Mouse (Mus musculus) MEL (cell line): ENCODE results near the gene Tob2.

Experiments used
- CTCF ChIP-seq, 3 experiments: IDR thresholded peaks in 2 of 3; conservative IDR thresholded peaks in 1 of 3; 2 replicates each; pipeline ENCODE4 v1.5.1; 2011 to 2012; ENCODE audit warnings: low read length in 3 of 3, low read depth in 2 of 3, mild to moderate bottlenecking in 2 of 3, improper control_type of control experiment in 1 of 3, inconsistent platforms in 1 of 3, mixed read lengths in 1 of 3, moderate library complexity in 1 of 3; ENCODE audit not compliant: control insufficient read depth in 1 of 3, insufficient read depth in 1 of 3, poor library complexity in 1 of 3, severe bottlenecking in 1 of 3
- E2F4 ChIP-seq: IDR thresholded peaks from 2 replicates; pipeline ENCODE4 v1.6.1; 2011; ENCODE audit warnings: low read depth, low read length, improper control_type of control experiment, borderline replicate concordance
- EP300 ChIP-seq, 2 experiments: IDR thresholded peaks; 2 replicates each; pipeline ENCODE4 v1.6.1; 2011; ENCODE audit warnings: improper control_type of control experiment in 2 of 2, low read length in 2 of 2, low read depth in 1 of 2, mild to moderate bottlenecking in 1 of 2
- GABPA ChIP-seq: IDR thresholded peaks from 2 replicates; pipeline ENCODE4 v1.6.1; 2012; ENCODE audit warnings: low read depth, mild to moderate bottlenecking, inconsistent platforms, low read length, improper control_type of control experiment, moderate library complexity
- JUND ChIP-seq: IDR thresholded peaks from 2 replicates; pipeline ENCODE4 v1.6.1; 2011; ENCODE audit warnings: low read depth, mild to moderate bottlenecking, improper control_type of control experiment, low read length
- KAT2A ChIP-seq: conservative IDR thresholded peaks from 2 replicates; pipeline ENCODE4 v1.6.1; 2012; ENCODE audit warnings: low read depth, low read length, improper control_type of control experiment, inconsistent platforms
- MXI1 ChIP-seq: IDR thresholded peaks from 2 replicates; pipeline ENCODE4 v1.6.1; 2011; ENCODE audit warnings: mild to moderate bottlenecking, low read depth, low read length, improper control_type of control experiment
- POLR2A ChIP-seq, 2 experiments: IDR thresholded peaks; 2 replicates each; pipeline ENCODE4 v1.6.1; 2011 to 2012; ENCODE audit warnings: low read length in 2 of 2, mild to moderate bottlenecking in 2 of 2, control low read depth in 1 of 2, improper control_type of control experiment in 1 of 2, low read depth in 1 of 2, moderate library complexity in 1 of 2; ENCODE audit not compliant: control insufficient read depth in 1 of 2, insufficient read depth in 1 of 2, poor library complexity in 1 of 2
- RAD21 ChIP-seq: IDR thresholded peaks from 2 replicates; pipeline ENCODE4 v1.6.1; 2011; ENCODE audit warnings: mild to moderate bottlenecking, low read depth, low read length, improper control_type of control experiment
- TAL1 ChIP-seq: IDR thresholded peaks from 2 replicates; pipeline ENCODE4 v1.6.1; 2012; ENCODE audit warnings: mild to moderate bottlenecking, inconsistent platforms, low read length, moderate library complexity, mixed read lengths
- ZKSCAN1 ChIP-seq: IDR thresholded peaks from 2 replicates; pipeline ENCODE4 v1.6.1; 2012; ENCODE audit warnings: low read depth, mild to moderate bottlenecking, inconsistent platforms, low read length, improper control_type of control experiment, moderate library complexity
- ZMIZ1 ChIP-seq: IDR thresholded peaks from 2 replicates; pipeline ENCODE4 v1.6.1; 2012; ENCODE audit warnings: low read depth, mild to moderate bottlenecking, inconsistent platforms, low read length, improper control_type of control experiment, moderate library complexity
- ZNF384 ChIP-seq: IDR thresholded peaks from 2 replicates; pipeline ENCODE4 v1.6.1; 2012; ENCODE audit warnings: low read depth, mild to moderate bottlenecking, inconsistent platforms, low read length, improper control_type of control experiment

- TF ChIP-seq EP300 (IDR thresholded peaks at IDR 0.05; ENCODE audit: low read depth in 1 of 2, low read length in 2 of 2) (no peak), ZNF384 (no peak), RAD21 (no peak), E2F4 (no peak), CTCF (IDR thresholded peaks at IDR 0.05 in 2 of 3, conservative IDR thresholded peaks at IDR 0.05 in 1 of 3; ENCODE audit: control insufficient read depth in 1 of 3, insufficient read depth in 1 of 3, low read depth in 2 of 3, low read length in 3 of 3, poor library complexity in 1 of 3, severe bottlenecking in 1 of 3) (no peak), POLR2A (IDR thresholded peaks at IDR 0.05; ENCODE audit: control insufficient read depth in 1 of 2, insufficient read depth in 1 of 2, low read depth in 1 of 2, low read length in 2 of 2, poor library complexity in 1 of 2) (no peak), KAT2A (no peak), GABPA (no peak), TAL1 (no peak), JUND (no peak), ZKSCAN1 (no peak), MXI1 (no peak), ZMIZ1 (no peak)
Observed at GRCm38 (mm10) chr15:81828426-81829207, 30.0 kb downstream of the Tob2 start.
